Mouse (Mus musculus): ENCODE data around the gene Aknad1. TPM values are rescaled to one million over a fixed set of nuclear protein-coding genes. Genes with fewer than 3 reads are reported as not detected.

The Aknad1 gene
- polyA plus RNA-seq, 1 experiment from 2014 or later = not detected

DNA sequence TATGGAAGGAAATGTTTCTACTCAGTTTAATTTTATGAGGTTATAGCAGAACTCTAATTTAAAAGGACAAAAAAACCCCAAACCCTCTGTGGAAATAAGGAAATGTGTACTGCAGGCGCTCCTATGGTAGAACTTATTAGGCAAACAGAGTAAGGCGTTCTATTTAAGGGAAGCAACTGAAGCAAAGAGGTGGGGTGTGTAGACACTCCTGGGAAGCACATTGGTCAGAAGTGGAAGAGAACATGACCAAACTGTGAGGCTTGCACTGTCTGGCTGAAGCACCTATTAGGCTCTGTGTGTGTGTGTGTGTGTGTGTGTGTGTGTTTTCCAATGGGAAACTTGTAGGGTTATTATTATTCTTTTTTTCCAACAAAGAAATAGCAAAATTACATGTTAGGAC lies 20.1 kb upstream of the Aknad1 start:
- H3K9ac ChIP-seq = no peak overlapping the region
- no peak for ATAC-seq (replicated peaks; ENCODE audit: insufficient number of reproducible peaks, insufficient read depth, low FRiP score, low read depth)

GRCm38 (mm10) chr3:108719761-108720160 lies 19.7 kb upstream of the Aknad1 start:
- H3K27me3 ChIP-seq = no peaks in the 10 kb centered on the region
- H3K9ac ChIP-seq = no peak overlapping the region
- H3K9me3 ChIP-seq (replicated peaks) = no peaks in the 10 kb centered on the region
- H3K4me3 ChIP-seq = no peak overlapping the region
- 84% methylated on average over 3 of the region's 3 CpGs for WGBS
- H3K36me3 ChIP-seq = no peaks in the 10 kb centered on the region
- peaks cover 17% of the 10 kb centered on the region for H3K4me1 ChIP-seq (replicated peaks)
- no peak for ATAC-seq (replicated peaks; ENCODE audit: insufficient number of reproducible peaks, insufficient read depth, low FRiP score, low read depth)
- no peak overlapping the region for H3K27ac ChIP-seq
- H3K4me2 ChIP-seq = no peak overlapping the region

More for the DNA sequence above, 20.1 kb upstream of the Aknad1 start:
- WGBS = 75% methylated on average over 2 of the region's 2 CpGs
- Histone ChIP-seq H3K4me1 (replicated peaks) (peaks cover 17% of the 10 kb centered on the region), H3K36me3 (no peaks in the 10 kb centered on the region), H3K27me3 (no peaks in the 10 kb centered on the region), H3K4me3 (no peak overlapping the region), H3K9me3 (replicated peaks) (no peaks in the 10 kb centered on the region), H3K27ac (no peak overlapping the region), H3K4me2 (no peak overlapping the region)

DNA sequence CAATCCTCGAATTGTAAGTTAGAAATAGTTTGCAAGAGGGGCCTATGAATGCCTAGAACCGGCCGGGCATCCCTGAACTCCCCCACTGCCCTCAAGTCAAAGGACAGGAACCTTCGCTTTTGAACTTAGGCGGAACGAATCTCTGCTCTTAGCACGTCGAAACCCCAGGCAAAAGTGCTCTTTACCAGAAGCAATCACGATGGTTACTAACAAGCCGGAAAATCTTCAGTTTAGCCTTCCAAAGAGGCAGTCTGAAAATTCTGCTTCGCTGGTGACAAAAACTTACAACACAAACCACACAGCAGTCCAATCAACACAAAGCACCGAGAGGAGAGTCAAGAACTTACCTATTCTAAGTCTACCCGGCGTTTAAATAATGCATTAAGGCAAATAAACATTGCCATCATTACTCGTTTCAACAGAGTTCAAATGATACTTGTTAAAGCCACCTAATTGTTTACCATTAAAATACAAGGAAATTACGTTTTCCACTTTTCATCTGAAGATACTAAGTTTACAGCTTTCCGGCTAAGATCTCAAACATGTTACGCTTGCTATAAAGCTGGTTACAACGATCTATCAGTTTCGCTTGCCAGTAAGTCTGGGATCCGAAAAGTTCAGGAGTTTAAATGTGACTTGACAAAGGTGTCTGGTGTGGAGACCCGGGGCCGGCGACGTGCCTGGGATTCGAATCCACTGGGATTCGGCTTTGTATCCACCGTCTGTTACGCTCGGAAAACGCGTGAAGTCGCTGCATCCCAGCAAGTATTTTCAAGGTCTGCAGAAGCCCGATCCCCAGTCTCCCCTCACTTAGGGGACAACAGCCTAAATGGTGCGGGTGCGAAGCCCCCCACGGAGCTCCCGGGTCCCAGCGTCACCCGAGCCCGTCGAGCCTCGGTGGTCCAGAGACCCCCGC lies 18.1 kb upstream of the Aknad1 start:
- Histone ChIP-seq H3K27me3 (no peaks in the 10 kb centered on the region), H3K4me2 (peak overlapping the region; percentile 76), H3K27ac (peak overlapping the region; percentile 85), H3K36me3 (no peaks in the 10 kb centered on the region), H3K4me1 (replicated peaks) (peaks cover 17% of the 10 kb centered on the region), H3K9me3 (replicated peaks) (no peaks in the 10 kb centered on the region), H3K4me3 (peak overlapping the region; percentile 73), H3K9ac (peak overlapping the region; percentile 84)
- 1% methylated on average over 44 of the region's 44 CpGs for WGBS
- ATAC-seq (replicated peaks; ENCODE audit: insufficient number of reproducible peaks, insufficient read depth, low FRiP score, low read depth) = peak; percentile 11; the same call in 1 of the 2 replicates

DNA sequence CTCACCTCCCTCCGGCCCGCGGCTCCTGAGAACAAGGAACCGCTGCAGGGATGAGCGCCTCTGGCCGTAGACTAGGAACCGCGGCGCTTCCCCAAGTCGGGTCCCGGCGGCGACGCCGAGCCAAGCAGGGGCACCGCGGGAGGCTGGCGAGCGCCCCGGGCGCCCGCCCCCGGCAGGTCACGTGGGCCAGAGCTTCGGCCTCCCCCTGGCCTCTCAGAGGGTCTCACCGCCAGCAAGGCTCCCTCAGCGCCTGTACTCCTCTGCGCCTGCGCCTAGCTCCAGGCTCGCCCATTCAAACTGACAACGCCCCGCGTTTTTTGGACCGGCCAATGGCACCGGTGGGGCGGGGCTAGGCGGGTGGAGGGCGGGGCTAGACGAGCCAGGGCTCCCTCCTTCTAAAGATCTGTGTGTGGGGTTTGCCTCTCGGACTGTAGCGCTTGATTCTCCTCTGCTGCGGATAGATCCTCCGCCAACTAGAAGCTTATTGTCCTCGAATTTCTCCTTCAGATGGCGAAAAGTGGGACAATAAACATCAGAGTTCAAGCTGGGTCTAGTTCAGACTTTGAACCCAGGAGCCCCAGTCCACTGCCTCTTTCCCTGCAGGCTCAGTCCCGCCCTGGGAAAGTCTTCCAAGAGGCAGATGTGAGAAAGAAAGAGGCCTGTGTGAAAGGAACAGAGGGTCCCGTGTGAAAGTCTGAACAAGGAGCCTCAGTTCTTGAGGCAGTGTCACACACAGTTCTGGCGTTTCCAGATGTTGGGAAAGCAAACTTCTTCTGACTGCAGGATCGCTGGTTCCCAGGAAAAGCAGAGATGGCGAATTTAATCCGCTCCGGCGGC lies 17.2 kb upstream of the Aknad1 start, which contains the start of gene Gpsm2:
Gene Gpsm2, minus strand, starts transcription at position 274 of the 837 bp plus-strand sequence.
- Histone ChIP-seq H3K4me3 (peak within 1 kb of the TSS; percentile 73), H3K4me2 (peak within 1 kb of the TSS; percentile 76), H3K9me3 (replicated peaks) (no peaks in the 10 kb centered on the region), H3K36me3 (no peaks in the 10 kb centered on the region), H3K27ac (peak within 1 kb of the TSS; percentile 85), H3K9ac (peak within 1 kb of the TSS; percentile 84), H3K4me1 (replicated peaks) (peaks cover 17% of the 10 kb centered on the region), H3K27me3 (no peaks in the 10 kb centered on the region)
- peak; percentile 99 for ATAC-seq (replicated peaks; ENCODE audit: insufficient number of reproducible peaks, insufficient read depth, low FRiP score, low read depth)
- WGBS = 3% methylated on average over 52 of the region's 53 CpGs

DNA sequence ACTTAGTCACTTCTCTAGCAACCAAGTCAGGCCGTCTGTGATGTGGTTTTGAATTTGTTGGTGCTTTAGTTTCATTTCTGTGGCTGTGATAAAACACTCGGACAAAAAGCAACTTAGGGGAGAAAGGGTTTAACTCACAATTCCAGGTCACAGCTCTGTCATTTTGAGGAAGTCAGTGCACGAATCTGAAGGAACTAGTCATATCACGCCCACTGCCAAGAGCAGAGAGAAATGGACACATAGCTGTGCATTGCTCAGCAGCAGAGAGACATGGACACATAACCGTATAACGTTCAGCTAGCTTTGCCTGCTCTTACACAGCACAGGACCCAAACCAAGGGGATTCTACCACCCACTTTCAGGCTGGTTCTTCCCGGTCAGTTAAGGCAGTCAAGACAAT lies 13.0 kb upstream of the Aknad1 start:
- no peak for ATAC-seq (replicated peaks; ENCODE audit: insufficient number of reproducible peaks, insufficient read depth, low FRiP score, low read depth)
- Histone ChIP-seq H3K27me3 (no peaks in the 10 kb centered on the region), H3K4me1 (replicated peaks) (peaks cover 6% of the 10 kb centered on the region; the same call in 1 of the 2 replicates), H3K27ac (no peak overlapping the region), H3K4me2 (no peak overlapping the region), H3K9me3 (replicated peaks) (no peaks in the 10 kb centered on the region), H3K4me3 (no peak overlapping the region), H3K9ac (no peak overlapping the region), H3K36me3 (no peaks in the 10 kb centered on the region)
- 79% methylated on average over 7 of the region's 7 CpGs for WGBS

DNA sequence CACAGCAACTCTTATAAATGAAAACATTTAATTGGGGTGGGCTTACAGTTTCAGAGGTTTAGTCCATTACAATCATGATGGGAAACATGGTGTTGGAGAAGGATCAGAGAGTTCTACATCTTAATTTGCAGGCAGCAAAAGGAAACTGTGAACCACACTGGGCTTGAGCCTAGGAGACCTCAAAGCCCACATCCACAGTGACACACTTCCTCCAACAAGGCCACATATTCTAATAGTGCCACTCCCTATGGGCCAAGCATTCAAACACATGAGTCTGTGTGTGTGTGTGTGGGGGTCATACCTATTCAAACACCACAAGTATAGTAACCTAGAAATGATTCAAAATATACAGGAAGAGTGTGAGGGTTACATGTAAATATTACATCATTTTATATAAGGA lies 12.1 kb upstream of the Aknad1 start:
- no peaks in the 10 kb centered on the region for H3K27me3 ChIP-seq
- ATAC-seq (replicated peaks; ENCODE audit: insufficient number of reproducible peaks, insufficient read depth, low FRiP score, low read depth) = no peak
- no peaks in the 10 kb centered on the region for H3K9me3 ChIP-seq (replicated peaks)
- no peak overlapping the region for H3K27ac ChIP-seq
- H3K9ac ChIP-seq = no peak overlapping the region
- H3K4me3 ChIP-seq = no peak overlapping the region
- no peaks in the 10 kb centered on the region for H3K36me3 ChIP-seq
- H3K4me1 ChIP-seq (replicated peaks) = peaks cover 6% of the 10 kb centered on the region; the same call in 1 of the 2 replicates
- no peak overlapping the region for H3K4me2 ChIP-seq

DNA sequence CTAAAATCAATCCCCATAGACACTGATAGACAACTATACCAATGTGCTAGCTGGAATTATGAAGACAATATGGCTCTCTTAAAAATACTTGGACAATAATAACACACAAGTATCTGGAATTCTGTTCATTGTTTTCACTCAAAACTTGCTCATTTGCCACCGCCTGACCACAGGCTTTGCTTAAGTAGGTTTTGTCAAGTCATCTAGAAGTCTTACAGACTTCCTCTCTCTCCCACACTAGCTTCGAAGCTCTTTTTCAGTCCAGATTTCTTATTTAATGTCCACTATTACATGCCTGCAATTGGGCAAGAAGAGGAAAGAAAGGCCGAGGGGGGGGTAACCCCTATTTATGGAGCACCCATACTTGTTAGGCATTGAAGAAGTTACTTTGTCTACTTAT lies 11.7 kb upstream of the Aknad1 start:
- Histone ChIP-seq H3K4me3 (no peak overlapping the region), H3K9ac (no peak overlapping the region), H3K4me1 (replicated peaks) (0 out of 2 replicates have a peak, but pooled peaks cover 2% of the 10 kb centered on the region), H3K4me2 (no peak overlapping the region), H3K9me3 (replicated peaks) (no peaks in the 10 kb centered on the region), H3K27ac (no peak overlapping the region), H3K27me3 (no peaks in the 10 kb centered on the region), H3K36me3 (no peaks in the 10 kb centered on the region)
- ATAC-seq (replicated peaks; ENCODE audit: insufficient number of reproducible peaks, insufficient read depth, low FRiP score, low read depth) = no peak
- 72% methylated on average over 3 of the region's 3 CpGs for WGBS

GRCm38 (mm10) chr3:108730316-108730715 lies 9.1 kb upstream of the Aknad1 start:
- ATAC-seq (replicated peaks; ENCODE audit: insufficient number of reproducible peaks, insufficient read depth, low FRiP score, low read depth) = no peak
- 33% methylated on average over 12 of the region's 12 CpGs for WGBS
- H3K9ac ChIP-seq = no peak overlapping the region
- H3K9me3 ChIP-seq (replicated peaks) = no peaks in the 10 kb centered on the region
- no peaks in the 10 kb centered on the region for H3K4me1 ChIP-seq (replicated peaks)
- H3K27me3 ChIP-seq = no peaks in the 10 kb centered on the region
- no peak overlapping the region for H3K4me3 ChIP-seq
- no peak overlapping the region for H3K4me2 ChIP-seq
- H3K36me3 ChIP-seq = no peaks in the 10 kb centered on the region
- no peak overlapping the region for H3K27ac ChIP-seq

DNA sequence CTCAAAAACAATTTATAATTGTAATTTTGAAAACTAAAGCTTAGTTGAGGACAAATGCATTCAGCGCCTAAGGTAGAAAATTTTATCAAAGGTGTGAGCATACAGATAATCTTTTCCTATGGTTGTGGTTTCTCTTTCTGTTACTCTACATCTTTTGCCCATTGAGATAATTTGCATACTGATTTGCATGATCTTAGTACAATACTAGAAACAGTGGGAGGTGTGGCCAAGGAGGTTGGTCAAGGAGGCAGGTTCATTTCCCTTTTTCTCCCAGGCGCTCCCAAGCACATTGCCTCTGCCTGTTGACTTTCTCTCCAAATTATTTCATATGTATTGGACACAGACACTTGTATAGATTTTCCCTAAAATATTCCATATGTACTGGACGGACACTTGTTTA lies 1.7 kb upstream of the Aknad1 start:
- H3K27me3 ChIP-seq = 0 out of 2 replicates have a peak, but pooled peaks cover 4% of the 10 kb centered on the region
- no peak for ATAC-seq (replicated peaks; ENCODE audit: insufficient number of reproducible peaks, insufficient read depth, low FRiP score, low read depth)
- H3K4me1 ChIP-seq (replicated peaks) = 0 out of 2 replicates have a peak, but pooled peaks cover 2% of the 10 kb centered on the region
- no peaks in the 10 kb centered on the region for H3K36me3 ChIP-seq
- H3K4me3 ChIP-seq = no peak overlapping the region
- no peaks in the 10 kb centered on the region for H3K9me3 ChIP-seq (replicated peaks)
- no peak overlapping the region for H3K4me2 ChIP-seq
- H3K9ac ChIP-seq = no peak overlapping the region
- H3K27ac ChIP-seq = no peak overlapping the region
- 85% methylated on average over 3 of the region's 3 CpGs for WGBS

- Histone ChIP-seq H3K4me1 (replicated peaks) (0 out of 2 replicates have a peak, but pooled peaks cover 2% of the 10 kb centered on the region), H3K27me3 (no peaks in the 10 kb centered on the region), H3K4me3 (no peak overlapping the region), H3K36me3 (no peaks in the 10 kb centered on the region), H3K4me2 (no peak overlapping the region), H3K9ac (no peak overlapping the region), H3K9me3 (replicated peaks) (no peaks in the 10 kb centered on the region), H3K27ac (no peak overlapping the region)
- ATAC-seq (replicated peaks; ENCODE audit: insufficient number of reproducible peaks, insufficient read depth, low FRiP score, low read depth) = no peak
- WGBS = 85% methylated on average over 4 of the region's 4 CpGs
These were observed 4.6 kb downstream of the Aknad1 start for GRCm38 (mm10) chr3:108744060-108744459.

GRCm38 (mm10) chr3:108751061-108751460 lies 11.6 kb downstream of the Aknad1 start:
- Histone ChIP-seq H3K9me3 (replicated peaks) (no peaks in the 10 kb centered on the region), H3K4me1 (replicated peaks) (no peaks in the 10 kb centered on the region), H3K27ac (no peak overlapping the region), H3K9ac (no peak overlapping the region), H3K36me3 (no peaks in the 10 kb centered on the region), H3K4me2 (no peak overlapping the region), H3K4me3 (no peak overlapping the region), H3K27me3 (no peaks in the 10 kb centered on the region)
- no peak for ATAC-seq (replicated peaks; ENCODE audit: insufficient number of reproducible peaks, insufficient read depth, low FRiP score, low read depth)
- WGBS = 53% methylated on average over 6 of the region's 6 CpGs

Measured in heart, embryonic 15.5 days (tissue).